Mouse (Mus musculus) stomach, embryonic 16.5 days (tissue): ENCODE results near the gene Msi1. TPM values are rescaled to one million over a fixed set of nuclear protein-coding genes. Genes with fewer than 3 reads are reported as not detected.
A peak's percentile ranks its signal among the peaks of the same experiment; 100 is the strongest.

Experiments used
- ATAC-seq: fragments of 200-750 bp; cut with Nextera tagmentation; 2 replicates; pipeline ENCODE4 v1.8.0; 2017; ENCODE audit warnings: moderate number of reproducible peaks, moderate TSS enrichment; ENCODE audit not compliant: insufficient read depth, low FRiP score
- H3K27ac ChIP-seq: fragments of 300-500 bp; sonication (generic); 2 replicates; pipeline ENCODE4 v1.5.1; 2014; ENCODE audit warnings: low read length
- H3K27me3 ChIP-seq: fragments of 300-500 bp; sonication (generic); 2 replicates; pipeline ENCODE4 v1.6.1; 2014; ENCODE audit warnings: low read length, control low read depth, mixed read lengths; ENCODE audit not compliant: control insufficient read depth, insufficient read depth
- H3K36me3 ChIP-seq: fragments of 300-500 bp; sonication (generic); 2 replicates; pipeline ENCODE4 v1.6.1; 2014; ENCODE audit warnings: low read length; ENCODE audit not compliant: control insufficient read depth, insufficient read depth
- H3K4me1 ChIP-seq: fragments of 300-500 bp; sonication (generic); 2 replicates; pipeline ENCODE4 v1.6.1; 2014; ENCODE audit warnings: low read length, control low read depth, mixed read lengths; ENCODE audit not compliant: control insufficient read depth, insufficient read depth
- H3K4me2 ChIP-seq: fragments of 300-500 bp; sonication (generic); 2 replicates; pipeline ENCODE4 v1.6.1; 2014; ENCODE audit warnings: low read depth, low read length, mixed read lengths
- H3K4me3 ChIP-seq: fragments of 300-500 bp; sonication (generic); replicated peaks from 2 replicates; pipeline ENCODE4 v1.5.1; 2014; ENCODE audit warnings: mild to moderate bottlenecking, low read length
- H3K9ac ChIP-seq: fragments of 300-500 bp; sonication (generic); 2 replicates; pipeline ENCODE4 v1.6.1; 2014; ENCODE audit warnings: low read length
- H3K9me3 ChIP-seq: fragments of 300-500 bp; sonication (generic); replicated peaks from 2 replicates; pipeline ENCODE4 v1.6.1; 2016; ENCODE audit warnings: low read length, control low read depth; ENCODE audit not compliant: control insufficient read depth
- WGBS: fragments of 180-500 bp; shearing (Covaris S2); extraction: QIAGEN DNeasy Blood & Tissue Kit; methylation state at CpG from one replicate; pipeline ENCODE4 v1.1.7; 2014; 5-methylcytosine and 5-hydroxymethylcytosine counted together
- polyA plus RNA-seq: library from polyadenylated mRNA; unstranded; fragments of >200 nt; fragmentation: Nextera tagmentation; extraction: Ambion mirVana; gene quantifications from 2 replicates; pipeline ENCODE4 v1.2.1, GENCODE M21; 2015

The Msi1 gene
- polyA plus RNA-seq, 1 experiment from 2014 or later = 4.9 TPM

DNA sequence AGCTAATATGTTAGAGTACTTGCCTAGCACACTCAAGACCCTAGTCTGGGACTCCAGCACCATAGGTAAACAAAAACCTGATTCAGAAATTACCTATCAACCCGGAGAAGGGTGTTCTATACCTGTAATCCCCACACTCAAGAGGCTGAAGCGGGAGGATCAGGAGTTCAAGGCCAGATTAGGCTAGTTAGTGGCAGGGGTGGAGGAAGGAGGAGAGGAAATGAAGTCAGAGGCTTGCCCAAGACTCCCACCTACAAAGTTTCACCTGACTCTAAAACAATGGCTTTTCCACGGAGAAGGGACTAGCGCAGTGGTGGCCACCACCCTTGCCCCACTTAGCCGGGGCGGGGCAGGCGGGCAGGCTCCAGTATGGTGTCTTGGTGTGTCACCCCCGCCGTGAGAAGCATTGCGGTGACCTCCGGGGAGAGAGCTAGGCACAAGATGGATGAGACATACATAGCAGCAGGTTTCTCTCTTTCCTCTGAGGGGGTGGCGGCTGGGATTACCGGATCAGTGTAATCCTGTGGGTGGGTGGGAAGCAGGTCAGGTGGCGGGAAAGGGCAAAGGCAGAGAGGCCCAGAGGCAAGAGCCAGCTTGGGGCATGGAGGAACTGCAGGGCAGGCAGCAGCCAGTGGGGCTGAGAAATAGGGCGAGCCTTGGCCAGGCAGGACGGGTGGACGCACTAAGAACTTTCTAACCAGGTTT lies 25.8 kb upstream of the Msi1 start:
- Histone ChIP-seq H3K36me3 (no peaks in the 10 kb centered on the region), H3K4me3 (peak overlapping the region; percentile 30), H3K4me2 (peak overlapping the region; percentile 54), H3K9me3 (no peaks in the 10 kb centered on the region), H3K27me3 (no peaks in the 10 kb centered on the region), H3K9ac (peak overlapping the region; percentile 62), H3K4me1 (peaks cover 2% of the 10 kb centered on the region), H3K27ac (no peak overlapping the region)
- WGBS = 22% methylated on average over 15 of the region's 17 CpGs
- ATAC-seq = no peak

DNA sequence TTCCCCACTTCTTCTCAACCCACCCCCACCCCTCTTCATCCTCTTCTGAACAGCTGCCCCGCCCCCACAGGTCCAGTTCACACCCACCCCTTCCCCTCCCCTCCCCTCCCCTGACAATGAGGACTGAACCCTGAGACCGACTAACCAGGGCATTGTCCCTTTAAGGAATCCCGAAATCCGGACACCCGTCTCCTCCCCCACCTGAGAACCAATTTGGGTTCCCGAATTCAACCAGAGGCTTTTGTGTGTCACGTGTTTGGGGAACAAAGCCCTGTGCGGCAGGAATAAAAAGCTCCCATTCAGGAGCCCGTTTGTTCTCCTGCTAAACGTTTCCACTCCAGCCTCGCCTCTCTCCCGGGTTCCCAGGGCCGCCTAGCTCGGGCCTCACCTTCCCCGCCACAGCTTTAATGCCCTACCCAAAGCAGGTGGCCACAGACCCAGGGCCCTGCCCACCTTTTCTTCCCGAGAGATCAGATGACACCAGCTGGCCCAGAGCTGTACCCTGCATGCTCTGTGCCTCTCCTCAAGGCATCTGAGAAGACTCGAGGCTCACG lies 25.1 kb upstream of the Msi1 start:
- H3K27ac ChIP-seq = peak overlapping the region; percentile 54; the same call in 1 of the 2 replicates
- peak overlapping the region; percentile 30 for H3K4me3 ChIP-seq
- H3K9me3 ChIP-seq = no peaks in the 10 kb centered on the region
- H3K36me3 ChIP-seq = no peaks in the 10 kb centered on the region
- no peaks in the 10 kb centered on the region; the same call in 1 of the 2 replicates for H3K4me1 ChIP-seq
- 3% methylated on average over 18 of the region's 18 CpGs for WGBS
- peak overlapping the region; percentile 62 for H3K9ac ChIP-seq
- ATAC-seq = peak; percentile 63; the same call in 1 of the 2 replicates
- H3K4me2 ChIP-seq = peak overlapping the region; percentile 54
- H3K27me3 ChIP-seq = no peaks in the 10 kb centered on the region

DNA sequence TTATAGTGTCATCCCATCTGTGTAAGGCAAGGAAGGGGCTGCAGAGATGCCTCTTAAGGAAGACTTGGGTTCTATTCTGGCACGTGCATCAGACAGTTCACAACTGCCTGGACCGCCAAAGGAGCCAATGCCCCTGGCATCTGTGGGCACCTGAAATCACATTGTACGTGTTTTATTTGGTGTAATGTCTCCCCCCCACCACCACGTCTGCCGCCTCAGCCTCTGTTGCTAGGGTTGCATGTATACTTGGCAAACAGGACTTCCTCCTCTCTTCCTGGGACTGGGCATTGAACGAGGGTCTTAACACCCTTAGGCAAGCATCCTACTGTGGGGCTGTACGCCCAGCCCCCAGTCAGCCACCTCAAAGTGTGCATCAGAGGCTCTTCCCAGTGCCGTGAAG lies 24.2 kb upstream of the Msi1 start:
- no peak for ATAC-seq
- Histone ChIP-seq H3K27me3 (no peaks in the 10 kb centered on the region), H3K27ac (no peak overlapping the region)

DNA sequence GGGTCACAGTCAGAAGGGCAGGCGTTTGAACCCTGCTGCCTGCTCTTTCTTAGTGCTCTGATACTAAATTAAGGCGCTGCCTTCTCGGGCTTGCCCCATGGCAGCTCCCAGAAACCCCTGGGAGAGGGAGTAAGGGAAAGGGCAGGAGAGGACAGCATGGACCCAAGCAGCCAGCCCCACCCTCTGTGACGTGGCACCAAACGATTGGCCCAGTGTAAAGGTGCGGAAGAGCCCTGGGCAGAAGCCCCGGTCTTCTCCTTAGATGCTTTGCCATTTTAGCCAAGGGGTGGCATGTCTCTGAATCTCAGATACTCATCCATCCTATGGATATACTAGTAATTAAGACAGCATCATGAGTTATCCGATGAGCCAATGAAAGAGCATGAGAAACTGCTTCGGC lies 21.3 kb upstream of the Msi1 start:
- ATAC-seq = peak; percentile 75; the same call in 1 of the 2 replicates
- H3K4me2 ChIP-seq = no peak overlapping the region

More for the DNA sequence above, 24.2 kb upstream of the Msi1 start:
- WGBS = 73% methylated on average over 8 of the region's 8 CpGs
- Histone ChIP-seq H3K9me3 (no peaks in the 10 kb centered on the region), H3K36me3 (no peaks in the 10 kb centered on the region), H3K9ac (no peak overlapping the region), H3K4me1 (no peaks in the 10 kb centered on the region; the same call in 1 of the 2 replicates), H3K4me3 (no peak overlapping the region), H3K4me2 (no peak overlapping the region)

DNA sequence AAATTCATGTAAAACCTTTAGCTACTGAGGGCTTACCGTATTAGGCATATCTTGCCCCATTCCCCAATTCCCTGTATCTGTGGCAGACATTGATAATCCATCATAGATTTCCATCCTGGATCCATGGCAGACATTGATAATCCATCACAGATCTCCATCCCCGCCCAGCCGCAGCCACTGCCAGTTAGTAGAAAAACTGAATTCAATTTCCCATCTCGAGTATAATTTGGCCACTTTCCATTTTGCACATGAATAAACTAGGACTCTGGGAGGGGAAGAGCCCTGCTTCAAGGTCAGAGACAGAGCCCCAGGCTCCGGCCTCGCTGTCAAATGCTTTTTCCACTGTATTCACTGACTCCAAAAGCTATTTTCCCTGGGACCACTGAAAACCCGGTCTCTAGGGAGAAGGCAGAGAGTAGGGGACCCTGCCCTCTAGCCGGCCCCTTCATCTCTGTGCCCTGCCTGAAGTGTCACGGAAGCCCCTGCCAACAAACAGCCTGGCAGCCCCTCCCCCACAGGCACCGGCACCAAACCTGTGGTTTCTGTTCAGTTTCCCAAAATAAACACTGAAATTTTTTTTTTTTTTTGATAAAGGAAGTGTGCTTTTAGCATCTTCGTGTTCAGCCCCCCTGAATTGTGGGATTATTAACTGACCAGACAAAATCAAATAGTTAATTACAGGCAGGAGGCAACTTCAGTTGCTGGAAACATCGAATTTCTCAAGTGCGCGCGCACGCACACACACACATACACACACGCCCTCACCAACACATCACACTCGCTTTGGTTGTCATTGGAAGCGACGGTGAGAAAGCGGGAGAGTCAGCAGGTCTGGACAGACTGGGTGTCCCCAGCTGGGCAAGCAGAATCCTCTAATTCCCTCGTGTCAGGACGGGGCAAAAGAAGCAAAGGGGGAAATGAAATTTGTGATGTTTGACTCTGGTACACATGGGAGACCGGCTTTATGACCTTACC lies 14.0 kb upstream of the Msi1 start:
- WGBS = 55% methylated on average over 24 of the region's 24 CpGs
- no peak for ATAC-seq
- Histone ChIP-seq H3K4me2 (peak overlapping the region; percentile 39), H3K4me1 (no peaks in the 10 kb centered on the region), H3K4me3 (peak overlapping the region; percentile 25), H3K27ac (no peak overlapping the region), H3K9me3 (no peaks in the 10 kb centered on the region), H3K36me3 (no peaks in the 10 kb centered on the region), H3K27me3 (no peaks in the 10 kb centered on the region), H3K9ac (peak overlapping the region; percentile 43)

More for the DNA sequence above, 21.3 kb upstream of the Msi1 start:
- Histone ChIP-seq H3K36me3 (no peaks in the 10 kb centered on the region), H3K9ac (no peak overlapping the region), H3K4me3 (no peak overlapping the region), H3K9me3 (no peaks in the 10 kb centered on the region), H3K27me3 (no peaks in the 10 kb centered on the region), H3K27ac (no peak overlapping the region), H3K4me1 (no peaks in the 10 kb centered on the region; the same call in 1 of the 2 replicates)
- WGBS = 30% methylated on average over 9 of the region's 9 CpGs

DNA sequence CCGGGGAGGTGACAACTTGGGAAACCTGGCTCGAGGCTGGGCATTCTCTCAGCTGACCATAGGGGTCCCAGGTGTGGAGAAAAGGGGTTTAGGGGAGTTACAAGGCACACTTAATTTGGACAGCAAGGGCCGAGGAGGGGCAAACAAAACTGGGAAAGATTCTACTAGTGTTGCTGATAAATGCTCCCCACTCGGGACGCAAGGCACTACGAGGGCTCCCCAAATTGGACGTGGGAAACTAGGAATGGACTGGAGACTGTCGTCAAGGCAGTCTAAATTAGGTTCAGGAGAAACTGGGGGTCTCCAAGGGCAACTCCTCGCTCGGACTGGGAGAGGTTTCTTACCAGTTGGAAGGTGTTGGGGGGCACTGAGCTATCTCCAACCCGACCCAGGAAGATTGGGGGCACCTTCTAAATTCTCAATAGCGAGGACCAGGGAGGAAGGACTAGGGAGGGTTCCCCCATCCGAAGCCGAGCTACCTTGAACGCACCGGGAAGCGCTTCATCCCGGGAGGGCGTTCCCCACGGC lies 504 bp upstream of the Msi1 start:
- Histone ChIP-seq H3K9ac (peak overlapping the region; percentile 95), H3K36me3 (no peaks in the 10 kb centered on the region), H3K4me3 (peak overlapping the region; percentile 93), H3K27ac (no peak overlapping the region; the same call in 1 of the 2 replicates), H3K4me1 (peaks cover 22% of the 10 kb centered on the region), H3K9me3 (no peaks in the 10 kb centered on the region), H3K4me2 (peak overlapping the region; percentile 99), H3K27me3 (peaks cover 5% of the 10 kb centered on the region)
- 4% methylated on average over 20 of the region's 20 CpGs for WGBS
- ATAC-seq = no peak

DNA sequence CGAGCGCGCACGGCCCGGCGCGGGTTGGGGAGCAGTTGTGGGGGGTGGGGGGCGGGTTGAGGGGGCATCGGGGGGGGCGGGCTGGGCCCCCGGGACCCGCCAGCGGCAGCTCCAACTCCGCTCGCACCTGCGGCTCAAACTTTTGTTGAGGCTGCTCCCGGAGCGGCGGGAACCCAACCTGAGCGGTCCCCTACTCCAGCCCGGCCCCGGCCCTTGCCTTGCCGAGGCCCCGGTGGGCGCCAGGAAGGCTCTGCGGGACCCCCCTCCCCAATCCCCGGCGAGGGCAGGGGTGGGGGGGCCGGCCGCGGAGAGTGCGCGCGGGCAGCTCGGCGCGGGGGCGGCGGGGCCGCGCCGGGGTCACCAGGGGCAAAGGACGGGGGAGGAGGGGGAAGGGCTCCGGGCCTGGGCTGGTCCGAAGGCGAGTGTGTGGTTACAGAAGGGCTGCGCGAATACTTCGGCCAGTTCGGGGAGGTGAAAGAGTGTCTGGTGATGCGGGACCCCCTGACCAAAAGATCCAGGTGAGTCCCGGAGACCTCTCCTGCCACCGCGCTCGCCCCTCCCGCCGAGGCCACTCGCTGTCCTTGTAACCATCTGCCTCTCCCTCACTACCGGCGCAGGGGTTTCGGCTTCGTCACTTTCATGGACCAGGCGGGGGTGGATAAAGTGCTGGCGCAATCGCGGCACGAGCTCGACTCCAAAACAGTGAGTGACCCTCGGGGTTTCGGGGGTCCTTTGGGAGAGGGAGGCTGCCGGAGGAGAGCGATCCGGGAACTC lies 975 bp downstream of the Msi1 start:
- Histone ChIP-seq H3K36me3 (0 out of 2 replicates have a peak, but pooled peaks cover 3% of the 10 kb centered on the region), H3K4me3 (peak overlapping the region; percentile 93), H3K27ac (peak overlapping the region; percentile 55; the same call in 1 of the 2 replicates), H3K27me3 (peaks cover 5% of the 10 kb centered on the region), H3K9me3 (no peaks in the 10 kb centered on the region), H3K4me2 (peak overlapping the region; percentile 99), H3K9ac (peak overlapping the region; percentile 95), H3K4me1 (peaks cover 33% of the 10 kb centered on the region)
- WGBS = 1% methylated on average over 64 of the region's 73 CpGs
- ATAC-seq = no peak; the same call in 1 of the 2 replicates
